Mouse (Mus musculus) lung, adult 2 months (tissue): Measurements from ENCODE around the gene Pkhd1.
A peak's percentile ranks its signal among the peaks of the same experiment; 100 is the strongest.

ENCODE experiments used
- CTCF ChIP-seq: fragments of 200-500 bp; IDR thresholded peaks from 2 replicates; pipeline ENCODE4 v1.5.1; 2011; ENCODE audit warnings: mild to moderate bottlenecking, low read length, control low read depth; ENCODE audit not compliant: insufficient read depth
- POLR2A ChIP-seq: fragments of 200-500 bp; IDR thresholded peaks from 2 replicates; pipeline ENCODE4 v1.6.1; 2011; ENCODE audit warnings: low read depth, mild to moderate bottlenecking, control low read depth, low read length, borderline replicate concordance; ENCODE audit errors: extremely low read depth

GRCm38 (mm10) chr1:20311485-20311884, 306.4 kb downstream of the Pkhd1 start:
- TF ChIP-seq CTCF: 0 out of 2 replicates have a peak, but pooled peaks have one; percentile 18
- TF ChIP-seq POLR2A: no peak
